Mouse (Mus musculus) stomach, postnatal 0 days (tissue): ENCODE measurements around the gene Sf3a2. TPM values are rescaled to one million over a fixed set of nuclear protein-coding genes. Genes with fewer than 3 reads are reported as not detected.

Experiments
- ATAC-seq: fragments of 200-750 bp; cut with Nextera tagmentation; 2 replicates; pipeline ENCODE4 v1.8.0; 2017; ENCODE audit not compliant: low FRiP score, low TSS enrichment
- DNase-seq: peaks from one replicate; pipeline ENCODE4 v3.0.0-alpha.2; 2016; ENCODE audit warnings: low spot score
- H3K27ac ChIP-seq: fragments of 300-500 bp; sonication (generic); replicated peaks from 2 replicates; pipeline ENCODE4 v1.5.1; 2014; ENCODE audit warnings: mild to moderate bottlenecking, control low read depth
- H3K27me3 ChIP-seq: fragments of 300-500 bp; sonication (generic); 2 replicates; pipeline ENCODE4 v1.6.1; 2014; ENCODE audit warnings: low read length; ENCODE audit not compliant: control insufficient read depth, insufficient read depth
- H3K36me3 ChIP-seq: fragments of 300-500 bp; sonication (generic); 2 replicates; pipeline ENCODE4 v1.6.1; 2014; ENCODE audit warnings: low read length, mixed read lengths; ENCODE audit not compliant: control insufficient read depth, insufficient read depth
- H3K4me1 ChIP-seq: fragments of 300-500 bp; sonication (generic); replicated peaks from 2 replicates; pipeline ENCODE4 v1.6.1; 2014; ENCODE audit warnings: antibody characterized with exemption; ENCODE audit not compliant: control insufficient read depth, insufficient read depth
- H3K4me2 ChIP-seq: fragments of 300-500 bp; sonication (generic); replicated peaks from 2 replicates; pipeline ENCODE4 v1.6.1; 2014; ENCODE audit warnings: low read depth, mild to moderate bottlenecking, control low read depth, moderate library complexity
- H3K4me3 ChIP-seq: fragments of 300-500 bp; sonication (generic); 2 replicates; pipeline ENCODE4 v1.5.1; 2014; ENCODE audit warnings: low read depth, low read length, control low read depth
- H3K9ac ChIP-seq: fragments of 300-500 bp; sonication (generic); 2 replicates; pipeline ENCODE4 v1.6.1; 2014; ENCODE audit warnings: mild to moderate bottlenecking, low read length, control low read depth, mixed read lengths
- H3K9me3 ChIP-seq: fragments of 300-500 bp; sonication (generic); 2 replicates; pipeline ENCODE4 v1.6.1; 2016; ENCODE audit warnings: low read length; ENCODE audit not compliant: control insufficient read depth
- CTCF ChIP-seq: IDR thresholded peaks from 2 replicates; pipeline ENCODE4 v1.5.1; 2016; ENCODE audit warnings: antibody characterized with exemption, low read depth, mild to moderate bottlenecking, moderate library complexity
- EP300 ChIP-seq: optimal IDR thresholded peaks from 2 replicates; pipeline ENCODE3; 2016; ENCODE audit warnings: antibody characterized with exemption
- WGBS: fragments of 180-500 bp; shearing (Covaris S2); extraction: QIAGEN DNeasy Blood & Tissue Kit; methylation state at CpG from one replicate; pipeline ENCODE4 v1.1.7; 2014; 5-methylcytosine and 5-hydroxymethylcytosine counted together
- polyA plus RNA-seq: library from polyadenylated mRNA; unstranded; fragments of >200 nt; fragmentation: Nextera tagmentation; extraction: Ambion mirVana; gene quantifications from 2 replicates; pipeline ENCODE4 v1.2.1, GENCODE M21; 2015

Sf3a2 gene
- polyA plus RNA-seq, 1 experiment from 2014 or later: 27.7 TPM

DNA sequence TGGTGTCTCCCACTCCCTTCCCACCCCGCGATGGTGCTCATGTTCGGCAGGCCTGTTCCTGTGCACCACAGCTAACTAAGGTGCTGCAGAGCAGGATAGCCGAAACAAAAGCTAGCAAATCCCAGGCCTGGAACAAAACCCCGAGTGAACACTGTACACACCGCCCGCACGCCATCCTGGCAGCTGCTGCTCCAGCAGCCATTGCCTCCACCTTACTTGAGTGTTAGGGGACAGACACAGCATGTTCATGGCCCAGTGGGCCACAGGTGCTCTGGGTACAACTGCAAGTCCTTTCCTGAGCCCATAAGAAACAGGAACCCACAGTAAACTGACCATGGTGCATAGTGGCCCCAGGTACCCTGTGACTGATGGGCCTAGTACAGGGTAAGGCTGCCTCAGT, 3.2 kb upstream of the Sf3a2 start:
- WGBS: 69% methylated on average over 8 of the region's 8 CpGs
- no peak for ATAC-seq
- H3K4me1 ChIP-seq: peaks cover 6% of the 10 kb centered on the region
- no peaks in the 10 kb centered on the region for H3K27me3 ChIP-seq
- no peak for DNase-seq
- TF ChIP-seq CTCF (no peak), EP300 (no peak)
- H3K4me3 ChIP-seq: no peak overlapping the region
- no peak overlapping the region for H3K27ac ChIP-seq
- no peak overlapping the region; the same call in 1 of the 2 replicates for H3K9ac ChIP-seq
- no peak overlapping the region for H3K4me2 ChIP-seq
- peaks cover 34% of the 10 kb centered on the region for H3K36me3 ChIP-seq
- no peaks in the 10 kb centered on the region for H3K9me3 ChIP-seq

DNA sequence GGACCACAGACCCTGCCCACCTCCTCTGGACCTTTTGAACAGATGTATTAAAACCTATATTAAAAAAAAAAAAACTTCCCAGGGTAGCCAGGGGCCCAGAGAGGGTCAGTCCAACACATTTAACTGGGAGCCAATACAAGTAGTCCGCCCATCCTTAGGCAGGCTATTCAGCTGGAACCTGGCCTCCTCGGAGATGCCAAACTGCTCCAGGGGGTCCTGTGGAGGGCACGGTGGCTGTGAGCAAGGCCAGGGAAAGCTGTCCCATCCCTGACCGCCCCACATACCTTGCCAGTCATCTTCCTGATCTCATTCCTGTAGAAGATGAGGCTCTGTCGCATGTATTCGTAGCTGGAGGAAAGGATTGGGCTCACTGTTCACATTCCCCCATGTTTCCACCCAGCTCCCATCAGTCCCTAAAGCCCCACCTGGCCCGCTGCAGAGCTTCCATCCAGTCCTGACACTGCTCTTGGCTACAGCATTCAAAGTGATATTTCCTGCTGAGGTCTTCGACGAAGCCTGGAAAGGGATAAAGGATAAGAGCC, 1.6 kb upstream of the Sf3a2 start:
- H3K27ac ChIP-seq: no peak overlapping the region
- H3K9ac ChIP-seq: peak overlapping the region; percentile 97
- WGBS: 81% methylated on average over 9 of the region's 9 CpGs
- peaks cover 25% of the 10 kb centered on the region for H3K36me3 ChIP-seq
- H3K27me3 ChIP-seq: no peaks in the 10 kb centered on the region
- H3K4me1 ChIP-seq: peaks cover 6% of the 10 kb centered on the region
- H3K4me2 ChIP-seq: no peak overlapping the region
- DNase-seq: no peak
- H3K4me3 ChIP-seq: no peak overlapping the region
- H3K9me3 ChIP-seq: no peaks in the 10 kb centered on the region
- TF ChIP-seq CTCF (no peak), EP300 (no peak)
- no peak for ATAC-seq

DNA sequence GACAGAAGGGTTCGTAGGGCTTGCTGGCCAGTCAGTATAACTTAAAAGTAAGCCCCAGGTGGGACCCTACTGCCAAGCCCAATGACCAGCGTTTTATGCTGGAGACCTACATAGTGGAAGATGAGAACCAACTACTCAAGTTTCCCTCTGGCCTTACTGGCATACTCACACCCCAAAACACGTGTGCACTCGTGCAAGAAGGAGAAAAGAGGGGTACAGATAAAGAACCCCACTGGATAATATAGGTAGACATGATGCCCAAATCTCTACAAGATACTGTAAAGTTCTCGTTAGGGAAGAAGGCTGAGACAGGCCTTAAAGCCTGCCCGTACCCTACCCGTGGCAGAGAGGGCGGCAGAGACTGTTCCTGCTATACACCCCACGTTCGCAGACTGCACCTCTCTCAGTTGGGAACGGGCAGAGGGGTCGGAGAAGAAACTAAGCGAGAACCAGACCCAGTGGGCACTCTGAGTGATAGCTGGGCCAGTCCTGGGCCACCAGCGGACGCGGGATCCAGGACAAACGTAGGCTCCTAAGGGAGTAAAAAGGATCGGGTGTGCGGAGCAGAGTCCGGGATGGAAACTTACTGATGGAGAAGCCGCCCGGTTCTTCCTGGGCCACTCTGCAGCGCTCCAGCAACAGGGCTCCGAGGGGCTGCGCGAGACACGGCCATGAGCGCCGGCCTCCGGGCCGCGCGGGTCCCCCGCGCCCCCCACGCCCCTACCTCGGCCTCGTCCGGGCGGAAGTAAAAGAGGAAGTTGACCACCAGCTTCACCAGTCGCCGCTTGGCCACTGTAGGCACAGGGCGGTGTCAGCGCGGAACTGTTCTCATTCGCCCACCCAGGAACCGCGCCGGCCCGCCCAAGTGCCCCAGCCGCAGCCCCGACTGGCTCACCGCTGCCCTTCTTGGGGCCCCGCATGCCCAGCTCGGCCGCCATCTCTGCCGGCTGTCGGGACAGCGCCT, 530 bp upstream of the Sf3a2 start:
- Histone ChIP-seq H3K36me3 (peaks cover 26% of the 10 kb centered on the region), H3K9ac (peak overlapping the region; percentile 97), H3K9me3 (no peaks in the 10 kb centered on the region), H3K4me1 (peaks cover 6% of the 10 kb centered on the region), H3K4me3 (peak overlapping the region; percentile 84), H3K27me3 (no peaks in the 10 kb centered on the region), H3K27ac (peak overlapping the region; percentile 98), H3K4me2 (peak overlapping the region; percentile 74)
- DNase-seq (no peak), ATAC-seq (peak; percentile 63)
- WGBS: 2% methylated on average over 58 of the region's 59 CpGs
- TF ChIP-seq EP300: no peak
- TF ChIP-seq CTCF: no peak; the same call in 1 of the 2 replicates

DNA sequence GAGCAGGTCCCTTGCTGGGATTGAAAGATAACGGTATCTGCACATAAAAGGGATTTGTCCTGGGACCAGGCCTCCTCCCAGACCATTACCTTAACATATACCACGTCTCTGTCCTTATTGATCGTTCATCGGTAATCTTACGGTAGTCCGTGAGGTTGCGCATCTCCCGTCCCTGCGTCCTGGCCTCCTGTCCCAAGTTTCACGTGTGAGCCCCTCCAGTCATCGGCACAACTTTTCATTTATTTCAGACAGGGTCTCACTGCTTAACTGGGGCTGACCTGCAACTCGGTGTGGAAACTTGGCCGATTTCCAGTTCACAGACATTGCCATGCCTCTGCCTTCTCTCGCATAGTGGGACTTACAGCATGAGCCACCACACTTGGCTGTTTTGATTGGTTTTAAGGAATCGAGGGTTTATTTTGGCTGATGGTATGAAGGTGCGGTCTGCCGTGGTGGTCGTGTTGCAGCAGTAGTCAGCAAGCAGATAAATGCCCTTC, 1.1 kb downstream of the Sf3a2 start:
- peak overlapping the region; percentile 98 for H3K27ac ChIP-seq
- ATAC-seq: no peak
- peak overlapping the region; percentile 74 for H3K4me2 ChIP-seq
- no peaks in the 10 kb centered on the region for H3K27me3 ChIP-seq
- TF ChIP-seq CTCF: no peak
- TF ChIP-seq EP300: no peak
- DNase-seq: no peak
- H3K9me3 ChIP-seq: no peaks in the 10 kb centered on the region
- peak overlapping the region; percentile 97 for H3K9ac ChIP-seq
- H3K4me3 ChIP-seq: peak overlapping the region; percentile 84
- peaks cover 36% of the 10 kb centered on the region for H3K36me3 ChIP-seq
- peaks cover 6% of the 10 kb centered on the region for H3K4me1 ChIP-seq
- WGBS: 0% methylated on average over 18 of the region's 18 CpGs

DNA sequence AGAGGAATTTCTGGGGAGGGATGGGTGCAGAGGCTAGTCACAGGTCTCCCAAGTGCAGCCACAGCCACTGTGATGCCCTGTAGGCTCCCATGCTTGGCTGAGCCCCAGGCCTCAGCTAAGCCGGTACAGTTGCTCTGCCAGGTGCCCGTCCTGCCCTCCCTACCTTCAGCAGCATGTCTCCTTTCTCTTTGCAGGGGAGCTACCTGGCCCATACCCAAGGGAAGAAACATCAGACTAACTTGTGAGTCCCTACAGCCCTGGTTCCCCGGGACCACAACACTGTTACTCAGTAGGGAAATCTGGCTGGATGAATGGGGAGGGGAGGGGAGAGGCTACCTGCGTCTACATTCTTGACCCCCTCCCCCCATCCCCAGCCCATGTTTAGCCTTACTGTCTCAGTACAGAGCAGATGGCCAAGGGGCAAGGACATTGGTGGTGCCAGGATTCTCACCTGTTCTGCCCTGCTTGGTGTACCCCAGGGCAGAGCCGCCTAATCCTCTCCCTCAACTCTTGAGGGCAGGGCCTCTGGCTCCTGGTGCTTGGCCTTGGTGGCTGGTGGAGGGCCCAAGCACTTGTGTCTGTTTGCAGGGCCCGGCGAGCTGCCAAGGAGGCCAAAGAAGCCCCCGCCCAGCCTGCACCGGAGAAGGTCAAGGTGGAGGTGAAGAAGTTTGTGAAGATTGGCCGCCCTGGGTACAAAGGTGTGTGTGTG, 4.4 kb downstream of the Sf3a2 start:
- Histone ChIP-seq H3K4me1 (0 out of 2 replicates have a peak, but pooled peaks cover 2% of the 10 kb centered on the region), H3K9me3 (no peaks in the 10 kb centered on the region), H3K4me2 (no peak overlapping the region), H3K9ac (no peak overlapping the region), H3K36me3 (peaks cover 30% of the 10 kb centered on the region), H3K4me3 (no peak overlapping the region), H3K27ac (no peak overlapping the region), H3K27me3 (no peaks in the 10 kb centered on the region)
- DNase-seq (no peak), ATAC-seq (no peak)
- TF ChIP-seq CTCF: no peak
- TF ChIP-seq EP300: no peak
- 82% methylated on average over 10 of the region's 10 CpGs for WGBS
